Mouse (Mus musculus) E14TG2a.4 (cell line): ENCODE measurements around the gene Mdm2.

Experiments
- CTCF ChIP-seq: conservative IDR thresholded peaks from 2 replicates; pipeline ENCODE4 v1.5.1; 2014; ENCODE audit warnings: low read length
- NANOG ChIP-seq: IDR thresholded peaks from 2 replicates; pipeline ENCODE4 v1.6.1; 2014; ENCODE audit warnings: borderline replicate concordance, low read length, mixed read lengths
- POU5F1 ChIP-seq: IDR thresholded peaks from 2 replicates; pipeline ENCODE4 v1.6.1; 2014; ENCODE audit warnings: low read length, borderline replicate concordance

DNA sequence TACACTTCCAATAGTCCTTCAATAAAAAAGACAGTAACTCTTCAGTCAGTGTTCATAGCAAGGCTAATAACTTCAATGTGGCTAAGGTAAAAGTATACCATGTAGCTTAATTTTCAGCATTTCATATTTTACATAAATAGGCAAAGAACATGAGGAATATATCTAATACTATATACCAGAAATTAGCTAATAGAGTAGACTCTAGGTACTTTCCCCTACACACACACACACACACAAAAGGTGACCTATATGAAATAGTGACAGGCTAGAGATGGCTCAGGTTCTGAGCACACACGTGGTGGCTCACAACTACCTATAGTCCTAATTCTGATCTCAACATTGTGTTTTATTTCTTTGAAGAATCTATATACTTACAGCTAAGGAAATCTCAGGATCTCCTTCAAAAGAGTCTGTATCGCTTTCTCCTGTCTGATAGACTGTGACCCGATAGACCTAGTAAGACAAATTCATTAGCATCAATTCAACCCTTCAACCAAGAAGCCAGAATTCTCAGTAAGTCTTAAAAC lies 19.7 kb downstream of the Mdm2 start:
- TF ChIP-seq CTCF (no peak), NANOG (no peak), POU5F1 (no peak)
